Mouse (Mus musculus) kidney, embryonic 14.5 days (tissue): ENCODE results near the gene Polr2g. TPM values are rescaled to one million over a fixed set of nuclear protein-coding genes. Genes with fewer than 3 reads are reported as not detected.
A peak's percentile ranks its signal among the peaks of the same experiment; 100 is the strongest.

Source experiments
- ATAC-seq: fragments of 200-750 bp; cut with Nextera tagmentation; 2 replicates; pipeline ENCODE4 v1.8.0; 2017; ENCODE audit warnings: moderate number of reproducible peaks, mild to moderate bottlenecking, moderate TSS enrichment, moderate library complexity; ENCODE audit not compliant: low FRiP score, low TSS enrichment
- H3K27ac ChIP-seq: fragments of 300-500 bp; sonication (generic); 2 replicates; pipeline ENCODE4 v1.5.1; 2014; ENCODE audit warnings: low read depth, mild to moderate bottlenecking, low read length, moderate library complexity, mixed read lengths
- H3K27me3 ChIP-seq: fragments of 300-500 bp; sonication (generic); 2 replicates; pipeline ENCODE4 v1.6.1; 2014; ENCODE audit warnings: mild to moderate bottlenecking, low read length; ENCODE audit not compliant: control insufficient read depth, insufficient read depth
- H3K36me3 ChIP-seq: fragments of 300-500 bp; sonication (generic); 2 replicates; pipeline ENCODE4 v1.6.1; 2014; ENCODE audit warnings: low read length, mixed read lengths; ENCODE audit not compliant: control insufficient read depth, insufficient read depth
- H3K4me1 ChIP-seq: fragments of 300-500 bp; sonication (generic); 2 replicates; pipeline ENCODE4 v1.6.1; 2014; ENCODE audit warnings: low read length, mixed read lengths; ENCODE audit not compliant: control insufficient read depth, insufficient read depth
- H3K4me2 ChIP-seq: fragments of 300-500 bp; sonication (generic); replicated peaks from 2 replicates; pipeline ENCODE4 v1.6.1; 2014; ENCODE audit warnings: low read depth, mild to moderate bottlenecking, low read length
- H3K4me3 ChIP-seq: fragments of 300-500 bp; sonication (generic); 2 replicates; pipeline ENCODE4 v1.5.1; 2014; ENCODE audit warnings: mild to moderate bottlenecking, low read length
- H3K9ac ChIP-seq: fragments of 300-500 bp; sonication (generic); 2 replicates; pipeline ENCODE4 v1.6.1; 2014; ENCODE audit warnings: low read depth, mild to moderate bottlenecking, low read length, moderate library complexity
- H3K9me3 ChIP-seq: fragments of 300-500 bp; sonication (generic); 2 replicates; pipeline ENCODE4 v1.6.1; 2016; ENCODE audit warnings: low read length; ENCODE audit not compliant: control insufficient read depth
- WGBS: fragments of 180-500 bp; shearing (Covaris S2); extraction: QIAGEN DNeasy Blood & Tissue Kit; methylation state at CpG from one replicate; pipeline ENCODE4 v1.1.7; 2014; 5-methylcytosine and 5-hydroxymethylcytosine counted together
- polyA plus RNA-seq: library from polyadenylated mRNA; unstranded; fragments of >200 nt; fragmentation: Nextera tagmentation; extraction: Ambion mirVana; gene quantifications from 2 replicates; pipeline ENCODE4 v1.2.1, GENCODE M21; 2014

Polr2g gene
- polyA plus RNA-seq = 188 and 230 TPM in 2 replicates

DNA sequence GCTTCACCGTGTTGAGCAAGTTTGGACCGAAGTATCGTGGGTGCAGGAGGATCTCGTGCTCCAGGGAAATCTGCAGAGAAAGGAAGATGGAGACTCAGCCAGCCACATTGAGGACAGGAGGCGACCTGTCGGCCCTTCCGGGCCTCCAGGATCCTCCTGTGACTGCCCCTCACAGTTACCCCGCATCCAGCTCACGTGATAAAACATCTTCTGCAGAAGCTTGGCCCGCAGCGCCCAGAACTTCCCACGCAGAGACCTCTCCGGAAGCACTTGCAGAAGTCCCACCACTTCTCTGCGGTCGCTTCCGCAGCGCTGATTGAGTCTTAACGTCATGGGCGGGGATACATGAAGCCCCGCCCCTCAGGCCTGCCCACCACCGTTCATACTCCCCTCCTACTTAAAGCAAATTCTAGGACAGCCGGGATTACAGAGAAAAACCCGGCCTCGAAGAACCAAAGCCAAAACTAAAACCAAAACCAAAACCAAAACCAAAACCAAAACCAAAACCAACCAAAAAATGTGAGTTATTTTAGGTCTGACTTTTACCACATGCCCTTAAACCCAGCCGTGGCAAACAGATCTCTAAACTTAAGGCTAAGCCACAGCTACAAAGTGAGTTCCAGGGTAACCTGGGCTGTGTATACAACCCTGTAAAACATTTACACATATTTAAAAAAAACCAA lies at the start of gene Polr2g:
Polr2g (minus strand) TSS at position 314 of the 683 bp plus-strand sequence.
- H3K4me2 ChIP-seq = peak within 1 kb of the TSS; percentile 75
- peak within 1 kb of the TSS; percentile 87 for H3K9ac ChIP-seq
- ATAC-seq = peak; percentile 77
- H3K9me3 ChIP-seq = no peaks in the 10 kb centered on the region
- no peaks in the 10 kb centered on the region for H3K27me3 ChIP-seq
- peaks cover 24% of the 10 kb centered on the region for H3K36me3 ChIP-seq
- H3K27ac ChIP-seq = peak within 1 kb of the TSS; percentile 57; the same call in 1 of the 2 replicates
- peaks cover 18% of the 10 kb centered on the region; the same call in 1 of the 2 replicates for H3K4me1 ChIP-seq
- H3K4me3 ChIP-seq = peak within 1 kb of the TSS; percentile 82
- WGBS = 1% methylated on average over 25 of the region's 25 CpGs

DNA sequence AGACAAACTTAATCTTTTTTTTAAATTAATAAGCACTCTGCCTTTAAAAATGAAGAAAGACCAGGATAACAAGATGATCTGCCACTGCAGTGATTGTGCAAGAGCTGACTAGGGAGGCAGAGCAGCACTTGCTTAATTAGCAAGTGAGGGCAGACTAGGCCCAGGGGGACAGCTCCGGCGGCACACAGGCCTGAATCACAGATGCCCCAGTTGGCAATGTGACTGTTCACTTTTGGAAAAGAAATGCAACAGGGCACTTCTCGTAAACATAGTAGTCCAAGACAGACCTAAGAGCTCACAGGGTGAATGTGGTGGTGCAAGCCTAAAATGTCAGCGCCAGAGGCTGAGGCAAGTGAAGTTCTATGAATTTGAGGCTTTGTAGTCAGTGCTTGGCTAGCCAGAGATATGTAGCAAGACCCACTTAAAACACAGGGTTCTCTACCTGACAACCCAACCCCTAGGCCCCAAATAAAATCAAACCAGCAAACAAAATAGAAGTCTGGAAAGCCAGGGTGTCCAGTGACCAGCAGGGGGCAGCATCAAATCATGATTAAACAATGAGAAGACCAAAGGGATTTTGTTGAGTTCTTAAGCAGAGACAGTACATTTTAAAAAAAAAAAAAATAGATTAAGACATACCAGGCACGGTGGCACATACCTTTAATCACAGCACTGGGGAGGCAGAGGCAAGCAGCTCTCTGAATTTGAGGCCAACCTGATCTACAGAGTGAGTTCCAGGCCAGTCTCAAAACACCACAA lies 46.2 kb upstream of the Polr2g start:
- no peak overlapping the region for H3K9ac ChIP-seq
- peaks cover 11% of the 10 kb centered on the region; the same call in 1 of the 2 replicates for H3K4me1 ChIP-seq
- 71% methylated on average over 5 of the region's 5 CpGs for WGBS
- H3K36me3 ChIP-seq = peaks cover 35% of the 10 kb centered on the region
- no peaks in the 10 kb centered on the region for H3K9me3 ChIP-seq
- no peak overlapping the region for H3K27ac ChIP-seq
- no peak overlapping the region for H3K4me2 ChIP-seq
- H3K27me3 ChIP-seq = no peaks in the 10 kb centered on the region
- no peak for ATAC-seq
- no peak overlapping the region for H3K4me3 ChIP-seq

DNA sequence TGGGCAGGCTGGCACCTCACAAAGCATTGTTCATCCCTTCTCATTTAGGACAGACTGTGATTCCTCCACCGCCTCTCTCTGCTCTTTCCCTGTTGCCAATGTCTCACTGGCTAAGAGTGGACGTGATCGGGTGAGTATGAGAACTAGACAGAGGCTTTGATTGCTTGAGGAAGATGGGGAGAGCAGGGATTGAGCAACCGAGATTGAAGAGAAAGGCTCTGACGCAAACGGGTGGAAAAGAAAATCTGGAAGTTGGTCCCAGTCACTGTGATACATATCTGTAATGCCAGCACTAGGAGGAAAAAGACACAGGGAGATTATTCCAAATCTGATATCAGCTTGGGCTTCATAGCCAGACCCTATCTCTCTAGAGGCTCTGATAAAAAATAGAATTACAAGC lies 44.6 kb upstream of the Polr2g start:
- ATAC-seq = no peak
- 90% methylated on average over 6 of the region's 6 CpGs for WGBS
- no peaks in the 10 kb centered on the region for H3K27me3 ChIP-seq

DNA sequence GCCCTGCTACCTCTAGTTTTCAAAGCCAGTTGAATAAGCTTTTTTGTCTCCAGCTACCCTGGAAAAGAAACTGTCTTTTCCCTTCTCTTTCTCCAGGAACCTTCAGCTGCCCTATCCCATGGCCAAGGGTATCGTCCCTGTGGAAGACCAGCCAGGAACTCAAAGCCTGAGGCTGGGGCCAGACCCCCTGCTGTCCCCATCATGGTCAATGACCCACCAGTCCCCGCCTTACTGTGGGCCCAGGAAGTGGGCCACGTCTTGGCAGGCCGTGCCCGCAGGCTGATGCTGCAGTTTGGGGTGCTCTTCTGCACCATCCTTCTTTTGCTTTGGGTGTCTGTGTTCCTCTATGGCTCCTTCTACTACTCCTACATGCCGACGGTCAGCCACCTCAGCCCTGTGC lies 42.6 kb upstream of the Polr2g start:
- Histone ChIP-seq H3K4me2 (peak overlapping the region; percentile 62), H3K4me1 (peaks cover 25% of the 10 kb centered on the region; the same call in 1 of the 2 replicates), H3K36me3 (peaks cover 17% of the 10 kb centered on the region), H3K27ac (no peak overlapping the region), H3K4me3 (peak overlapping the region; percentile 54), H3K9ac (peak overlapping the region; percentile 63; the same call in 1 of the 2 replicates), H3K27me3 (no peaks in the 10 kb centered on the region), H3K9me3 (no peaks in the 10 kb centered on the region)
- no peak for ATAC-seq
- WGBS = 88% methylated on average over 7 of the region's 7 CpGs

More for the DNA sequence above, 44.6 kb upstream of the Polr2g start:
- Histone ChIP-seq H3K4me3 (no peak overlapping the region), H3K4me1 (peaks cover 25% of the 10 kb centered on the region; the same call in 1 of the 2 replicates), H3K9ac (no peak overlapping the region), H3K4me2 (no peak overlapping the region), H3K36me3 (peaks cover 32% of the 10 kb centered on the region), H3K9me3 (no peaks in the 10 kb centered on the region), H3K27ac (no peak overlapping the region)

DNA sequence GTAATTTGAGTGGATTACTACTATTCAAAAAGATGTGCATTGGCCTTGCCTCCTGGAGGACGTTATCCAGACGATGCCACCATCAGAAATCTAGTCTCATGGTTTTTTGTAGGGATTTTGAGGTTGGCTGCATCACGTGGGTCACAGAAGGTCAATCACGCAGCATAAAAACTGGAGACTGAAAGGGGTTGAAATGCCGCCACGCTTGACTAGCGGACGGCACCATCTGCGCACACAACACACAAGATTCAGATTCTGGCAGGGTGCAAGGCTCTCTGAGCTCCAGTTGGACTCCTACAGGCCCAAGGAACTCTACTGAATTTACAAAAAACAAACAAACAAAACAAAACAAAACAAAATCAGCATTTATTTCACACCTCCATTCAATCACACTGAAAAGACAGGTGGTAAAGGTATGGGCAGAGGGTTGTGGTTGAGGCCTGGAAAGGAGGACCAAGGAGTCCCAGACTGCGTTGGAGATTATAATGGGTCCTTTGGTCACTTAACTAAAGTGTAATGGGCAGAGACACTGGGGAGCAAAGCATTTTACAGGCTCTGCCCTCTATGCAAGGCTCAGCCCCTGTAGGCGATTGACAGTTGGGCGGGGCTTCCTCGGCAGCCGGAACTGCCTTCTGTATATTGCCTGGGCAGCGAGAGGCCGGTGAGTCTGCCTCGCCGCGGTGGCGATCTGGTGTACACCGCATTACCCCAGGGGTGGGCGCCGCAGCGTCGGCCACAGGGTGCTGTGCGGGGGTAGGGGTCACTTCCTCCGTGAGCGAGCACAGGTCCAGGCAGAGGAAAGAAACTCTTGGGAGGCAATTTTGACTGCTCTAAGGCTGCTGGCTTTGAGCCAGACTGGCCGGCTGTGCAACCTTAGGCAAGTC lies 41.8 kb upstream of the Polr2g start:
- Histone ChIP-seq H3K27me3 (no peaks in the 10 kb centered on the region), H3K4me1 (peaks cover 25% of the 10 kb centered on the region; the same call in 1 of the 2 replicates), H3K4me3 (peak overlapping the region; percentile 54), H3K9me3 (no peaks in the 10 kb centered on the region), H3K4me2 (peak overlapping the region; percentile 62), H3K27ac (no peak overlapping the region), H3K9ac (peak overlapping the region; percentile 63), H3K36me3 (peaks cover 21% of the 10 kb centered on the region; the same call in 1 of the 2 replicates)
- WGBS = 20% methylated on average over 29 of the region's 29 CpGs
- peak; percentile 50 for ATAC-seq

DNA sequence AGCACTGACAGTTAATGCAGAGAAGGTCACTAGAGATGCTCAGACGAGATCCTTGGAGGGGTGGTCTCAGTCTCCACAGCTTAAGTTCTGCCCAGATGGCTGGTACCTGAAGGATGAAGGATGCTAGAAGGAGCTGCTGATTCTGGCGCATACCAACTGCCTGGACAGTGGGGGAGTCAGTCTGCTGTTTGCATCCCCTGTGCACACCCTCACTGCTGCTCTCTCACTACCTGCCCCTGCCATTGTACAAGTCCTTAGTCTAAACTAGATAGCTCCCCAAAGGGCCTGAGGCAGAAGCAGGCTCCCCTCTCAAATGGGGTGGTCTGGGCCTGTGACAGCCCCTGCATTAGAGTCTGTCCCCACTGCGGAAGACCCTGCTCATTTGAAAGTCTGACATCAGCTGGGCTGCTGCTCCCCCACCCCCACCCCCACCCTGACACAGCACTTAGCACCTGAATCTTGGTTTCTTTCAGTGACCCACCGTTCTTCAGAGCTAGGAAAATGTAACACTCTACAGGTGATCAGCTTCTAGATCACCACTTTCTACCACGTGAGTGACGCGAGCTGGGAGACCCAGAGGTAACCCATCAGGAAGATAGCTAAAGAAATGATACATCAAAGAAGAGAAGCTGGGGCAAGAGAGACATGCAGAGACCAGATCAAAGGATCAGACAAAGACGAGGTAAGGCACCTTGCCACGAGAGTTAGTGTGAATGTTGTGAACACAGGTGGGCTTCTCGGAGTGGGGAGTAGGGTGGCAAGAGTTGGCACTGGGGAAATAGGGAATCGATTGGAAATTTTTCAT lies 40.9 kb upstream of the Polr2g start, which contains the start of gene Gng3:
Gng3 (minus strand) TSS at position 92 of the 805 bp plus-strand sequence.
- ATAC-seq = peak; percentile 14; the same call in 1 of the 2 replicates
- H3K27ac ChIP-seq = peak within 1 kb of the TSS; percentile 98

DNA sequence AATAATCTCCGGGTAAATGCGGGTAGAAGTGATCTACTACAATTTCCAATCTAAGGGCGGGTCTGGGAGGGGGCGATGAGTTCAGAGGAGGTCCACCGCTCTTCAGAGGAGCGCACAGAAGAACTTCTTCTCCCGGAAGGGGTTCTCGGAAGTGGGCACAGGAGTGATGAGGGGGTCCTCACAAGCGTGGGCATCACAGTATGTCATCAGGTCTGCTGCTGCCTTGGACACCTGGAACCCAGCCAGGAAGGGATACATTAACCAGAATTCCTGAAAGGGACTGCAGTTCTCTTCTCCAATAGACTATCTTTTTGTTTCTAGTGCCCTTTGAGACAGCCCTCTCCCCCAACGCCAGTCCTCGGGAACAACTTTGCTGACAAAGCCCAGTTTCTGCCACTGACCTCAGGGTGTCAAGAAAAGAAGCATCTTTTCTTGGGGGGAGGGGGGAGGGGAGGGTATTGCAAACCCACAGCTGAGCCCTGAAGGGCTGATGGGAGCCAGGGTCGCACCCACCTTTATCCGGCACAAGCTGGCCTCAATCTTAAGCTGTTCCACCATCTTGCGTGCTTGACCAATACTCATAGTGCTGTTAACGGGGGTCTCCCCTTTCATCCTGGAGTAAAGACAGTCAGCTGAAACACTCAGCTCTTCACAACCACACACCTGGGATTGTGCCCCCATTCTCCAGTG lies 39.8 kb upstream of the Polr2g start:
- no peaks in the 10 kb centered on the region for H3K27me3 ChIP-seq
- H3K4me2 ChIP-seq = peak overlapping the region; percentile 77
- peak overlapping the region; percentile 54 for H3K4me3 ChIP-seq
- peaks cover 25% of the 10 kb centered on the region; the same call in 1 of the 2 replicates for H3K4me1 ChIP-seq
- H3K36me3 ChIP-seq = peaks cover 38% of the 10 kb centered on the region
- 21% methylated on average over 15 of the region's 15 CpGs for WGBS
- H3K9ac ChIP-seq = peak overlapping the region; percentile 78
- peak overlapping the region; percentile 98 for H3K27ac ChIP-seq
- ATAC-seq = peak; percentile 33
- H3K9me3 ChIP-seq = no peaks in the 10 kb centered on the region

More for the DNA sequence above, 40.9 kb upstream of the Polr2g start, which contains the start of gene Gng3:
- Histone ChIP-seq H3K9me3 (no peaks in the 10 kb centered on the region), H3K36me3 (peaks cover 30% of the 10 kb centered on the region), H3K4me2 (peak within 1 kb of the TSS; percentile 77), H3K4me1 (peaks cover 25% of the 10 kb centered on the region; the same call in 1 of the 2 replicates), H3K9ac (peak within 1 kb of the TSS; percentile 78), H3K27me3 (no peaks in the 10 kb centered on the region), H3K4me3 (peak within 1 kb of the TSS; percentile 54)
- WGBS = 51% methylated on average over 11 of the region's 11 CpGs
